Mouse (Mus musculus): ENCODE measurements around the gene Pde4d.

The Pde4d gene

GRCm38 (mm10) chr13:109519485-109519884 lies 1069.7 kb downstream of the Pde4d start:
- POLR2A ChIA-PET = interaction anchor here in 2 of 4 experiments (0.5 to 1.8 kb wide), 7 partner anchors 46 to 289 kb away, joined by 3 to 5 read pairs (median 3); no protein-coding TSS in a partner anchor

DNA sequence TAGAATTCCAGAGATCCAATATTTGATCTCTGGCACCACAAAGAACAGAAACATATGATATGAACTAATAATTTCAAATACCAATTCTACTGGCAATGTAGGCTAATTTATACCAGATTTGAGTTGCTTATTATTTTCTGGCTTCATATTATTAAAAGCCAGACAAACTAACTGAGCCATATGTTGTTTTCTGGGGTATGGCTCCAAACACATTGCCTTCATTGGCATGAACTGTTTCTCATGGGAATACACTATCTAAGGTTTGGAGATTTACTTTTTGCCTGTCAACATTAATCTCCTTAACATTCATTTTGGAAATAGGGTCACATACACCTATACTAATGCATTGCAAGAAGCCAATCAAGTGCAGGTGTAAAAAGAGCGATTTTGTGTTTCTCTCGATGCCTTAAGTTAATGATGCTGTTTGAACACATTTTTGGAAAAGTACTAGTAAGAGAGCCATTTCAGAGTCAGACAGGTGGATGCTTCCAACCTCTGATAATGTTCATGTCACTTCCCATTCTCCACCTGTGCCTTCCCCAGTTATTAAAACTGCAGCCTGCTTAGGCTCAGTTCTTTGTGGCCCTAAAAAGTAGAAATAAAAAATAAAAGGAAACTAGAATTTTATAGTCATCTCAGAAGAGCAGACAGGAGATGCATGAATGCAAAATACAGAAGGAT lies 1070.4 kb downstream of the Pde4d start:
- ChIA-PET POLR2A (interaction anchor here in 2 of 4 experiments (0.5 to 1.8 kb wide), 6 partner anchors 45 to 289 kb away, joined by 3 to 5 read pairs (median 4); no protein-coding TSS in a partner anchor), CTCF (interaction anchor here (0.6 to 1.9 kb wide), 10 partner anchors 11 to 291 kb away, joined by 3 to 11 read pairs (median 4); no protein-coding TSS in a partner anchor)

More at GRCm38 (mm10) chr13:109519485-109519884, 1069.7 kb downstream of the Pde4d start:
- CTCF ChIA-PET = interaction anchor here (0.5 to 1.9 kb wide), 12 partner anchors 11 to 359 kb away, joined by 3 to 11 read pairs (median 4); no protein-coding TSS in a partner anchor

DNA sequence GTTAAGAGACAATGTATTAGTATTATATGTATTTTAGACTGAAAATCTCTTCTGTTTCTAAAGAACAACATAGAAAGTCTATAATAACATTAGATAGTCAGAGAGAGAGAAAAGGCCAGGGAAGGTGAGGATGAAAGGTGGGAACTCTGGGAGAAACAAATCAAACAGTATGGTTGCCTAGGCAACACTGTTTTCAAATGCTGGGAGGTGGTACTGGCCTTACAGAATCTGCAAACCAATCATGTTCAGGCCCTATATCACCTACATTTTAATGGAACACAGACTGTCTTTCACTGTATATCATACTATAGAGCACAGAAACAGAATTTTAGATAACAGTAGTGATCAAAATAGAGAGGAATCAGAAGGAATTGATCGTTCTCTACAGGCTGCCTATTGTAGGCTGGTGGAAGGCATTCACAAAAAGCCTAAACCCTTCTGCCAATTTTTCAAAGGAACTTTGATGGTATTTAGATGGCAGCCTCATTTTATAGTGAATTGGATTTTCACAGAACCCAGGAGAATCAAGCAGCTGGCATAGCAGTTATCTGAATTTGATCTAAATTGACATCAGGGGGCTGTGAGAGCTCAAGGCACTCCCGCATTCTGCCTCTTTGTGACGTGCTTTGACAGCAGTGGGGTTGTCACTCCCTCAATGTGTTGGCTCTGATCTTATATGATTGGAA lies 1084.2 kb downstream of the Pde4d start:
- ChIA-PET POLR2A (no interaction called here), CTCF (no interaction called here)

DNA sequence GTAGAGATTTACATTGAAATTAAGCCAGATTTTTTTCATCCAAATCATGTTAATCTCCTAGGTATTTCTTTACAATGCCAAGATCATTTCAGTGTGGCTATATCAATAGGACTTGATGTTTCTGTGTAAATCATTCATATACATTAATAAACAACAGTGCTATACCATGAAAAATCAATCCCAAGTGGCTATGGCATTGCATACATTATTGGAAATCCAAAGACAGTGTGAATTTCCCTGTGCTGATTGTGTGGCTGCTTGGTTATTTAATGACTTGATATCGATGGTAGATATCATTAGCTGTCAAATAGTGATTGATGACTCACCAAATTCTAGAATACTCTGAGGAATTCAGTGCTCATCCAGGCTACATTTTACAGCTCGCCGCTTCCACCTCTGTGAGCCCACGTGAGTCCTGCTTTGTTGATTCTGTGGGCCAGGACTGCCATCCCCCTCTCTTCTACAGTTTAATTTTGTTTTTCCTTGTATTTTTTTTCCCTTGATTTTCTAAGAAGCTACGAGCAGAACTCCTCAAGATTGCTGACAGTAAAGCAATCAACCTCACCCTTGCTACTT lies 1085.0 kb downstream of the Pde4d start:
- POLR2A ChIA-PET = no interaction called here
- CTCF ChIA-PET = no interaction called here

DNA sequence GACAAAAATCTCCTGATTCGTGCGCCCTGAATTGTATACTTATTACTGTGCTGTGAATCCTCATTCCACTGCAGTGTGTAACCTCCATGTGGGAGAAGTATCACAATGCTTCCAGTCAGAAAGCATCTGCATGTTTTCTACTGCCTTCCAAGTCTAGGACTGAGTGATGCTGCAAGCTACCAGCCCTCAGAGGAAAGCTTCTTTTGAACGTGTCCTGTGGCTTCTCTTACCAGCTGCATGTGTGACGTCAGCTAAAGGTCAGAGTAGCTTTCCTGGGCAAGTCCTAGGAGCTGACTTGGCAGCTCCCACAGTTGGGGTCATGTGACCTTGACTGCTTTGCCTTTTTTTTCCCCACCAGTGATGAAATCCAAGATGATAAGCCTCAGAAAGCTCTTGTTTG lies 1086.9 kb downstream of the Pde4d start:
- POLR2A ChIA-PET = no interaction called here

DNA sequence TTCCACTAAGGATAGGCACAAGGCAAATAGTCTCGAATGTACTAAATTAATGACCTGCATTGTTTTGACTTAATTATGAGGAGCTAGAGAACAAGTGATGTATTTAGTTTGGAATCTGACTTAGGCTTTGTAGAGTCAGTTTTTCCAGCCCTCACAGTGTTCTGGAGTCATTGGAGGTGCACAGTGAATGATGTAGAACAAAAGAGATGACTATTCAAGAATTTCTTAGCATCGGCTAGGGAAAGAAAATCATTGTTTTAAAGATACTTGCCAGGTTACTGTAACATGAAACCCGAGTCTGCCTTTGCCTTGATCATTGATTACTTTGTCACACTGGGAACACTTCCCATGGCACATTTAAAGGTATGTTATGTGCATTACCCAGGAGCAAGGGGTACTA lies 1089.6 kb downstream of the Pde4d start:
- CTCF ChIA-PET = interaction anchor here in 2 of 4 experiments (0.7 to 0.9 kb wide), 2 partner anchors 8 to 209 kb away, joined by 3 to 4 read pairs; no protein-coding TSS in a partner anchor
- POLR2A ChIA-PET = interaction anchor here in 1 of 4 experiments (0.7 kb wide), 1 partner anchor 94 kb away, joined by 4 read pairs; no protein-coding TSS in a partner anchor

More for the DNA sequence above, 1086.9 kb downstream of the Pde4d start:
- CTCF ChIA-PET = interaction anchor here in 1 of 4 experiments (1.1 kb wide), 1 partner anchor 11 kb away, joined by 3 read pairs; no protein-coding TSS in a partner anchor

DNA sequence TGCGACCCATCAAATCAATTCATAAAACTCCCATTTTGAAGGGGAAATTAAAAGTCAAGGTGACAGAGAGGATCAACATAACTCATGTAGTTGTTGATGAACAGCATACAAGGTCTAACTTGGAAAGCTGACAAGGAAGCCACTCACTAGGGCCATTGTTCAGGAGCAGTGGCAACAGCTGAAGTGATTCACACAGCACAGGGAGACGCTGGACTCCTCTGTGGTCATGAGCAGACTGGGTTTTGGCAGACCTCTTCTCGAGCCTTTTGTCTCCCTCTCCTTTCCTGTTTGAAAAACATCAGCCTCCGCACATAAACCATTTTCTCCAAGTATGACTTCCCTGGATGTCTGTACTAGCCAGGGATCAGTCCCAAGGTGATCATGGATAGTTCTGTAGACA lies 1094.9 kb downstream of the Pde4d start:
- ChIA-PET POLR2A (interaction anchor here in 1 of 4 experiments (1.5 kb wide), 1 partner anchor 18 kb away, joined by 4 read pairs; no protein-coding TSS in a partner anchor), CTCF (interaction anchor here in 1 of 4 experiments (1.0 kb wide), 1 partner anchor 315 kb away, joined by 3 read pairs; no protein-coding TSS in a partner anchor)

DNA sequence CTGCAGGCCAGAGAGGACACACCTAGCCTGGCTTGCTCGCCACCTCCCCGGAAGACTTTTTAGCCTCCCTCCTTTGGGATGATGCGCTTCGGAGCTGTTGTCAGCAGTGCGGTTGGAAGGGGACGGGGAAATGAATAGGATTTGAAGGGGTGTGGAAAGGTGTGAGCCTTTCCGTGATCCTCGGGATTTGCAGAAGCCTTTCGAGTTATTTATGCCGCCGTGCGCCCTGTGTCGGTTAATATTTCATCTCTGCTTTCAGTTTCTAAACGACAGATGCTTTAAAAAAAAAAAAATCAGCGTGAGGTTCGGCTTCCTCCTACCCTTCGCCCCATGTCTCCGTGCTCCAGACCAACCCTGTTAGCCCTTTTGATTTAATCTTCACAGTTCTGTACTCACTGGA lies 1096.6 kb downstream of the Pde4d start:
- POLR2A ChIA-PET = interaction anchor here in 1 of 4 experiments (0.7 to 1.1 kb wide), 2 partner anchors 10 to 21 kb away, joined by 3 read pairs; no protein-coding TSS in a partner anchor
- CTCF ChIA-PET = interaction anchor here in 2 of 4 experiments (0.6 to 3.0 kb wide), 4 partner anchors 315 to 824 kb away, joined by 3 to 25 read pairs (median 9); no protein-coding TSS in a partner anchor

GRCm38 (mm10) chr13:109547006-109547587 lies 1097.3 kb downstream of the Pde4d start:
- CTCF ChIA-PET = interaction anchor here (0.6 to 3.0 kb wide), 29 partner anchors 8 to 825 kb away, joined by 3 to 52 read pairs (median 4); no protein-coding TSS in a partner anchor
- POLR2A ChIA-PET = interaction anchor here in 3 of 4 experiments (0.7 to 1.1 kb wide), 4 partner anchors 21 to 318 kb away, joined by 3 to 5 read pairs (median 4); no protein-coding TSS in a partner anchor

DNA sequence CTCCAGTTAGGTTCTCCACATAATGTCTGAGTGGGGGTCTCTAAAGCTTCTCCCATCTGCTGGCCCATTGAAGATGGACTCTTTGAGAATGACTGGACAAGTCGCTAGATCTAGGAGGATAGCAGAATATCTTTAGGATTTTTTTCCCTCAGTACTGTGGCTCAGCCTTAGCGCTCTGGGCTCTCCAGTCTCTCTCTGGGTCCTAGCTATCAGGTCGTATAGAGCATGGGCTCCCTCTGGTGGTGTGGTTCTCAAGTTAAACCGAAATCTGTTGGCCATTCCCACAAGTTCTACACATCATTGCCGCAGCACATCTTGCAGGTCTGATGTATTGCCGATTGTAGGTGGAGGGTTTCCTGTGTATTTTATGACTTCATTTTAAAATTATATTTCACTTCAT lies 1098.0 kb downstream of the Pde4d start:
- POLR2A ChIA-PET = interaction anchor here in 3 of 4 experiments (0.6 to 1.1 kb wide), 5 partner anchors 22 to 318 kb away, joined by 3 to 5 read pairs (median 3); no protein-coding TSS in a partner anchor
- CTCF ChIA-PET = interaction anchor here (0.6 to 3.0 kb wide), 29 partner anchors 8 to 1719 kb away, joined by 3 to 52 read pairs (median 4); no protein-coding TSS in a partner anchor

DNA sequence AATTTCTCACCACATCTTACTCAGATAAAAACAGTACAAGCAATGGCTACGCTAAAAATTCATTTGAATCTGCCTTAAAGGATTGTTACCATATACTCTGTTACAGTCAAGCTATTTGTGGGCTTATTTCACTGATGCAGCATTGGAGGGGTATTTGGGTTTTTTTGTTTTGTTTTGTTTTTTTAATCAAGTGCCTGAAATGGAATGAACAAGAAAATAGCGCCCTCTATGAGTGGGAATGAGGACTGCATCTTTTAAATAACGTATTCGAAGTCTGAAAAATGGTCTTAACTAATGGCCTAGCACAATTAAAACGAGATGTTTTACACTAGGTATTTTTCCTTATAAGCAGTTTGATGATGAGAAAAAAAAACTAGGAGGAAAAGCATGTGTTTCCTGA lies 1098.5 kb downstream of the Pde4d start:
- ChIA-PET POLR2A (interaction anchor here in 1 of 4 experiments (0.6 kb wide), 1 partner anchor 298 kb away, joined by 3 read pairs; no protein-coding TSS in a partner anchor), CTCF (interaction anchor here (0.7 to 3.0 kb wide), 13 partner anchors 8 to 1718 kb away, joined by 3 to 52 read pairs (median 6); no protein-coding TSS in a partner anchor)

DNA sequence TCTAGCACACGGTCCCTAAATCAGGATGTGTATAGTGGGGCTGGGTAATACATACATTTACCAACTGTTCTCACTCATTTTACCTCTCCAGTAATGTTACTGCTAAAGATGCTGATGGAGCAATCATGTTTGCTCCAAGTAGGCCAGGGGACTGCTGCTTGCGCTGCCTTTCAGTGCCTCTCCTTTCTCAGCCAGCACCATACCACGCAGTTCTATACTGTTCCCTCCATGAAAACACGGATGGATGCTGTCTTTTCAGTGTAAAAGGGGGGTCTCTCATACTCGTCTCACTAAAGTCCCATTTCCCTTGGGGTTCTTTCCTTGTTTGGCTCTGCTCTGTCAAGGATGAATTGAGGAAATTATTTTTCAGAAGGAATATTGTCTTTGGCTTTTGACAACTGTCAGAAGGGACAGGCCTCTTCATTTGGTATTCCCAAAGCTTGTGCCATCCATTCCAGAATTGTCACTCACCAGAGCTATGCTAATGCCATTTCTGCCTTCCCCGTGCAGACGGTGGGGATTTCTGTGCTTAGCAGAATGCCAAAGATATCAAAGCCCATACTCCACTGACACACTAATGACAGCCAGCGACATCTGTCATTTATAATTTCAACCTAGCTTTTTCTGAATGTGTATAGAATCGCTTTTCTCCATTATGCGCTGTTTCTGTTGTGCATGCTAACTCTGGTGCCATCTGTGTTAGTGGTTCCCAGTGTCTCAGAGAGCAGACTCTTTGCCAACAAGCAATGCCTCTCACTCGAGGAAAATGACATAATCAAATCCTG lies 1099.2 kb downstream of the Pde4d start:
- ChIA-PET POLR2A (no interaction called here), CTCF (interaction anchor here in 2 of 4 experiments (0.6 to 3.0 kb wide), 3 partner anchors 17 to 320 kb away, joined by 3 to 25 read pairs (median 16); no protein-coding TSS in a partner anchor)

- ChIA-PET POLR2A (interaction anchor here in 1 of 4 experiments (0.6 kb wide), 1 partner anchor 59 kb away, joined by 3 read pairs; no protein-coding TSS in a partner anchor), CTCF (no interaction called here)
These were observed 1102.1 kb downstream of the Pde4d start for GRCm38 (mm10) chr13:109551836-109552235.

DNA sequence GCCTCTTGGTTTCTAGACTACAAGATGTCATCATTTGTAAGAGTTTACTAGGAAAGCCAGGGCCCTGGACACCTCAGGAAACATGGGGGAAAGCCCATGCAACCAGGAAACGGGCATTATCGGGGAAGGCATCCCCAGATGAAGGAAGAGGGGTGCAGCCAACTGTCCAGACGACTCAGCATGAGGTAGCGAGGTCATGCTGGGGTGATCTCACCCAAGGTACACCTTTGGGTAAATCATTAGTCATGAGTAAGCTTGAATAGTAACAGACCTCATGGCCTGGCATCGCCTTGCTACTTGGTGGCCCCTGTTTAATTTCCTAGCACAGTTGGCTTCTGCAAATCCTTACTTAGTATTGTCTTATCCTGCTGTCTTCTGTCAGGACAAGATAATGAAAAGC lies 1105.8 kb downstream of the Pde4d start:
- CTCF ChIA-PET = no interaction called here
- POLR2A ChIA-PET = no interaction called here

- POLR2A ChIA-PET = interaction anchor here in 2 of 4 experiments (0.6 to 1.5 kb wide), 3 partner anchors 11 to 209 kb away, joined by 3 read pairs; no protein-coding TSS in a partner anchor
- CTCF ChIA-PET = interaction anchor here in 2 of 4 experiments (0.7 to 0.8 kb wide), 2 partner anchors 9 to 55 kb away, joined by 3 to 4 read pairs; no protein-coding TSS in a partner anchor
These were observed 1107.1 kb downstream of the Pde4d start for GRCm38 (mm10) chr13:109556853-109557252.

- POLR2A ChIA-PET = interaction anchor here in 1 of 4 experiments (0.6 to 1.0 kb wide), 2 partner anchors 13 to 318 kb away, joined by 3 read pairs; no protein-coding TSS in a partner anchor
- CTCF ChIA-PET = interaction anchor here (0.6 to 1.5 kb wide), 6 partner anchors 11 to 412 kb away, joined by 3 to 5 read pairs (median 4); no protein-coding TSS in a partner anchor
These were observed 1108.9 kb downstream of the Pde4d start for GRCm38 (mm10) chr13:109558341-109559257.
